Mouse (Mus musculus) stomach, postnatal 0 days (tissue): ENCODE measurements at regions not wholly inside any gene's neighbourhood (a gene's known extent, or its start where the extent isn't known, plus 50 kb on each side); places are given as distances from the start of the nearest gene placed in this dataset.

Experiments used
- ATAC-seq: fragments of 200-750 bp; cut with Nextera tagmentation; 2 replicates; pipeline ENCODE4 v1.8.0; 2017; ENCODE audit not compliant: low FRiP score, low TSS enrichment
- DNase-seq: peaks from one replicate; pipeline ENCODE4 v3.0.0-alpha.2; 2016; ENCODE audit warnings: low spot score
- H3K27ac ChIP-seq: fragments of 300-500 bp; sonication (generic); replicated peaks from 2 replicates; pipeline ENCODE4 v1.5.1; 2014; ENCODE audit warnings: mild to moderate bottlenecking, control low read depth
- H3K27me3 ChIP-seq: fragments of 300-500 bp; sonication (generic); 2 replicates; pipeline ENCODE4 v1.6.1; 2014; ENCODE audit warnings: low read length; ENCODE audit not compliant: control insufficient read depth, insufficient read depth
- H3K36me3 ChIP-seq: fragments of 300-500 bp; sonication (generic); 2 replicates; pipeline ENCODE4 v1.6.1; 2014; ENCODE audit warnings: low read length, mixed read lengths; ENCODE audit not compliant: control insufficient read depth, insufficient read depth
- H3K4me1 ChIP-seq: fragments of 300-500 bp; sonication (generic); replicated peaks from 2 replicates; pipeline ENCODE4 v1.6.1; 2014; ENCODE audit warnings: antibody characterized with exemption; ENCODE audit not compliant: control insufficient read depth, insufficient read depth
- H3K4me2 ChIP-seq: fragments of 300-500 bp; sonication (generic); replicated peaks from 2 replicates; pipeline ENCODE4 v1.6.1; 2014; ENCODE audit warnings: low read depth, mild to moderate bottlenecking, control low read depth, moderate library complexity
- H3K4me3 ChIP-seq: fragments of 300-500 bp; sonication (generic); 2 replicates; pipeline ENCODE4 v1.5.1; 2014; ENCODE audit warnings: low read depth, low read length, control low read depth
- H3K9ac ChIP-seq: fragments of 300-500 bp; sonication (generic); 2 replicates; pipeline ENCODE4 v1.6.1; 2014; ENCODE audit warnings: mild to moderate bottlenecking, low read length, control low read depth, mixed read lengths
- H3K9me3 ChIP-seq: fragments of 300-500 bp; sonication (generic); 2 replicates; pipeline ENCODE4 v1.6.1; 2016; ENCODE audit warnings: low read length; ENCODE audit not compliant: control insufficient read depth
- CTCF ChIP-seq: IDR thresholded peaks from 2 replicates; pipeline ENCODE4 v1.5.1; 2016; ENCODE audit warnings: antibody characterized with exemption, low read depth, mild to moderate bottlenecking, moderate library complexity
- EP300 ChIP-seq: optimal IDR thresholded peaks from 2 replicates; pipeline ENCODE3; 2016; ENCODE audit warnings: antibody characterized with exemption
- WGBS: fragments of 180-500 bp; shearing (Covaris S2); extraction: QIAGEN DNeasy Blood & Tissue Kit; methylation state at CpG from one replicate; pipeline ENCODE4 v1.1.7; 2014; 5-methylcytosine and 5-hydroxymethylcytosine counted together

DNA sequence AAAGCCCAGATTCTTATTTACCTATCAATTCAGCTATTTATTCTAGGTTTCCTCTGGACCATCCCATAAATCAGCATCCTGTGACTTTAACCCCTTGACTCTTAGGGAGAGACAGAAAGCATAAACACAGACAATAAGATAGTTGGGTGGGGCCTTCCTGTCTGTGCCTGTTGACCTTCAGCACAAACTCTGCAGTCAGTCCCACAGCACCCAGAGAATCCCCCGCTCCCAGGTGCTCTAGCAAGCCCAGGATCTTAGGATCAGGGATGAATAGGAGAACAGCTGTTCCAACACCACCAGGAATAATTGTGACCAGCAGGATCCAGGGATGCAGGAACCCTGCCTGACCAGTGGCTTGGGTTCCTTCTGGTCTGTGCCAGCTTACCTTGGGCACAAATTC, 107.8 kb downstream of the Basp1 start:
- no peak overlapping the region for H3K9ac ChIP-seq
- TF ChIP-seq CTCF, result no peak
- no peak for TF ChIP-seq EP300
- ATAC-seq, result no peak
- H3K4me3 ChIP-seq, result no peak overlapping the region
- no peaks in the 10 kb centered on the region for H3K36me3 ChIP-seq
- WGBS, result 70% methylated on average over 1 of the region's 1 CpGs
- no peak overlapping the region for H3K27ac ChIP-seq
- DNase-seq, result no peak
- H3K4me1 ChIP-seq, result no peaks in the 10 kb centered on the region
- no peak overlapping the region for H3K4me2 ChIP-seq
- no peaks in the 10 kb centered on the region for H3K27me3 ChIP-seq
- H3K9me3 ChIP-seq, result no peaks in the 10 kb centered on the region

DNA sequence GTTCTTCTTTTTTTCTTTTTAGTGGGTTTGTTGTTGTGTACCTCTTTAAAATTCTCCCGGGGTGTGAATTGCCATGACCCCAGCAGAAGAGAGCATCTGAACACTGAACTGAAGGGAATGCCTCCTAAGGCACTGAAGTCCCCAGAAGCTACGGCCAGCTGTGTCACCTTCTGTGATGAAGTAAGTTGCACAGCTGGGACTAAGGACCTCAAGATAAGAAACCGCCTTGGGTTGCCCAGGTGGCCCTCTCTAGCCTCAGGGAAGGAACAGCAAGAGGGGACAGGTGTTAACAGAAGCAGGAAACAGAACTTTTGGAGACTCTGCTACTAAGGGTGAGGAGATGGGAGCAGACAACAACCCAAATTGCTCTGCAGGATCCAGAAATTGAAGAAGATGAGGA, 110.2 kb downstream of the Basp1 start:
- no peaks in the 10 kb centered on the region for H3K4me1 ChIP-seq
- ATAC-seq, result no peak
- H3K27ac ChIP-seq, result no peak overlapping the region
- H3K9me3 ChIP-seq, result no peaks in the 10 kb centered on the region
- TF ChIP-seq EP300, result no peak
- TF ChIP-seq CTCF, result no peak
- H3K36me3 ChIP-seq, result no peaks in the 10 kb centered on the region
- H3K4me2 ChIP-seq, result no peak overlapping the region
- H3K9ac ChIP-seq, result no peak overlapping the region
- DNase-seq, result no peak
- 72% methylated on average over 3 of the region's 3 CpGs for WGBS
- no peaks in the 10 kb centered on the region for H3K27me3 ChIP-seq
- H3K4me3 ChIP-seq, result no peak overlapping the region

DNA sequence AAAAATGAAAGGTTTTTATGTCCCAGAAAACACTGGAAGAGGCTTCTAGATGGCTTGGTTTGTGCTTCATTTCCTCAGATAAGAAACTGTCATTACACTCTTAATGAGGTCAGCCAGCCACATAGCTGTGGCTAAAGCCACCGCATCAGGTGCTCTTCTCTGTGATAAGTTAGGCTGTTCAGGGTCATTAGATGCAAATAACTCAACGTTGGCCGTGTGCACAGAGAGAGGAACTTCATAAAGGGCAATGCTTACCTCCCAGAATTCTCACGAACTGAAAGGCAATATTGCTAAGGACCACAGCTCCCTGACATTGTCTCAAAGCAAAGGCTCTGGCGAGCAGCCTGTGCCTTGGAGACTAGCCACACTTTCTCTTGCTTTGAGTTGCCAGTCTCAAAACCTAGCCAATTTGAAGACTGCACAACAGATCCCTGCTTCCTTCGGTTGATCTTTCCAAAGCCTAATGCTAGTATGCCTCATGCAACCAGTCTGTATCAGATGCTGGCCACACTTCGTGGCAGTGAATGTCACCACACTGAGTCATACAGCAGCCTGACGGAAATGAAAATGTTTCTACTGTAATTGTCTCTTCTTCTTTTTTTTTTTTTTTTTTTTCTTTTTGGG, 110.8 kb downstream of the Basp1 start:
- H3K4me3 ChIP-seq, result no peak overlapping the region
- H3K4me2 ChIP-seq, result no peak overlapping the region
- H3K27me3 ChIP-seq, result no peaks in the 10 kb centered on the region
- H3K4me1 ChIP-seq, result no peaks in the 10 kb centered on the region
- no peak overlapping the region for H3K9ac ChIP-seq
- H3K36me3 ChIP-seq, result no peaks in the 10 kb centered on the region
- ATAC-seq (no peak), DNase-seq (no peak)
- H3K27ac ChIP-seq, result no peak overlapping the region
- H3K9me3 ChIP-seq, result no peaks in the 10 kb centered on the region
- no peak for TF ChIP-seq EP300
- WGBS, result 46% methylated on average over 8 of the region's 8 CpGs

DNA sequence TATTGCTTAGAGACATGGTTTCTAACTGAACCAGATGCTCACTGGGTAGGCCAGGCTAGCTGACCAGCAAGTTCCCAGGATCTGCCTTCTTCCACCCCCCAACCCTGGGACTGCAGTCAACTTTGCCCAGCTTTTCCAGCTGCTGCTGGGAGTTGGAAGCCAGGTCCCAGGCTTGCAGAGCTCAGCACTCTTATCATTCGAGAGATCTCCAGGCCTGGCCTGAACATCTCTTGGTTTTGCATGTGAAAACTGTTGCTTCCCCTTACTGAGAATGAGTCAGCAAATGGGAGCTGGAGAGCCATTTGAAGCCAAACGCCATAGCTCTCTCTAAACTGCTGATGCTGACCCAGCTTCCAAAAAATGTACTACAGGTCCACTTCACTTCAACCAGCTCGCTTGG, 111.8 kb downstream of the Basp1 start:
- H3K9me3 ChIP-seq, result no peaks in the 10 kb centered on the region
- no peak overlapping the region for H3K27ac ChIP-seq
- H3K4me3 ChIP-seq, result no peak overlapping the region
- no peak for DNase-seq
- ATAC-seq, result no peak
- H3K27me3 ChIP-seq, result no peaks in the 10 kb centered on the region
- WGBS, result 47% methylated on average over 3 of the region's 3 CpGs
- no peak overlapping the region for H3K9ac ChIP-seq
- no peak overlapping the region for H3K4me2 ChIP-seq
- no peaks in the 10 kb centered on the region for H3K36me3 ChIP-seq
- no peak for TF ChIP-seq CTCF
- no peak for TF ChIP-seq EP300
- no peaks in the 10 kb centered on the region for H3K4me1 ChIP-seq

DNA sequence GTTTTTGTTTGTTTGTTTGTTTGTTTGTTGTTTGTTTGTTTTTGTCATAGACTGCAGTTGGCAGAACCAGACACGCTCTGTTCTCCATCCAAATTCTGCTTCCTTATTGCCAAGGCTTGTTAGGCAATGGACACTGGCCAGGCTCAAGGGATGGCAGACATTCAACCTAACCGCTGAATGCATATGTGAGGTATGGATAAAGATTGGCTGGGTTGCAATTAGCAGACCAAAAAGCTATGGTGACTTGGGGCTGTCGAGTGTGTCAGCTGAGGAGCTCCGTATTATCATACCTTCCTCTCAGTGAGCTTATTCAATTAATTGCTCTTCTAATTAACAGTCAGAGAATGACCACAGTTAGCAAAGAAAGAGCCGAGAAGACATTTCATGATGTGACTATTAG, 116.3 kb downstream of the Basp1 start:
- H3K36me3 ChIP-seq, result no peaks in the 10 kb centered on the region
- TF ChIP-seq CTCF (no peak), EP300 (no peak)

GRCm38 (mm10) chr15:25296714-25297113, 116.8 kb downstream of the Basp1 start:
- Histone ChIP-seq H3K9me3 (no peaks in the 10 kb centered on the region), H3K9ac (no peak overlapping the region), H3K4me3 (no peak overlapping the region), H3K36me3 (no peaks in the 10 kb centered on the region), H3K27ac (no peak overlapping the region), H3K4me1 (no peaks in the 10 kb centered on the region), H3K4me2 (no peak overlapping the region), H3K27me3 (no peaks in the 10 kb centered on the region)
- TF ChIP-seq EP300 (no peak), CTCF (no peak)
- ATAC-seq (peak; percentile 65; the same call in 1 of the 2 replicates), DNase-seq (no peak)
- 71% methylated on average over 11 of the region's 11 CpGs for WGBS

More for the DNA sequence above, 116.3 kb downstream of the Basp1 start:
- H3K27me3 ChIP-seq, result no peaks in the 10 kb centered on the region
- no peak overlapping the region for H3K27ac ChIP-seq
- H3K9ac ChIP-seq, result no peak overlapping the region
- H3K4me1 ChIP-seq, result no peaks in the 10 kb centered on the region
- no peak overlapping the region for H3K4me2 ChIP-seq
- 79% methylated on average over 5 of the region's 5 CpGs for WGBS
- no peak overlapping the region for H3K4me3 ChIP-seq
- DNase-seq, result no peak
- no peaks in the 10 kb centered on the region for H3K9me3 ChIP-seq
- ATAC-seq, result no peak
